Mouse (Mus musculus): ENCODE results near the gene Lyst. TPM values are rescaled to one million over a fixed set of nuclear protein-coding genes. Genes with fewer than 3 reads are reported as not detected.
"Not testable (repeated sequence)": the region's sequence is repeated elsewhere in the genome, so short reads cannot be mapped to it uniquely, and the experiment has no call there.

The Lyst gene
- polyA plus RNA-seq, 1 experiment from 2014 or later: 4.2 TPM

DNA sequence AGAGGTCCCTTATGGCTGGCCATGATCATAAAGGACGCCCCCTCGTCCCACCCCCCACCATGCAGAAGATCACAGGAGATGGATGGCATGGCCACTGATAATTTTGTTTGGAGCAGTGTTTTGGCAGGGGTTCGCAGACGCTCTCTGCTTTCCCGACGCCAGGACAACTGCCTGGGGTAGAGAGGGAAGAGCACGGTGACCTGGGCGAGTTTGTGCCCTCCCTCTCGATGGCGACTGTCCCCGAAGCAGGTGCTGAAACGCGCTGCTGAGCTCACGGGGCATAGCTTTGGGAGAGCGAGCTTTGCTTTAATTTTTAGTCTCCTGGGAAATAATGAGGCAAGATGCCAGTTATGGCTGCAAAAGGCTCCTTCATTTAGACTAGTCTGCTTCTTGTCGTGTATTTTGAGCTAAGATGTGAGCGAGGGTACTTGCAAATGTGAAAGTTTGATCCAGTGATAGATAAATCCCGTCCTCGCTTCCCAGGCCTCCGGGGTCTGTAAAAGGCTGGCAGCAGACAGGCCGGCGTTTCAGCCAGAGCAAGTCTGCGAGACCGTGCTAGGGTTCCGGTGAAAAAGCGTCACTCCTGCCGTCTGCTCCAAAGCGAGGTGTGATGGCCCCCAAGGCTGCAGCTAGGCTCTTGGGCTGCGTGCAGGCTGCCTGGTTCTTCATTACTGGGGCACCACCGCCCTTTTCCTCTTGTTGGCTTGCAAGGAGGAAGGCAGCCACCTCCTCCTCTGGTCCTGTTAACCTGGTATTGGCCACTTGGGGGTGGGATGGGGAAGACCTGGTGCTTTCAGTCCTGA, 195.0 kb downstream of the Lyst start:
- Histone ChIP-seq H3K4me1 (peaks cover 26% of the 10 kb centered on the region), H3K27me3 (peaks cover 47% of the 10 kb centered on the region), H3K36me3 (no peaks in the 10 kb centered on the region), H3K9ac (peak overlapping the region; percentile 67; the same call in 1 of the 2 replicates), H3K4me2 (peak overlapping the region; percentile 97), H3K27ac (no peak overlapping the region), H3K9me3 (no peaks in the 10 kb centered on the region), H3K4me3 (peak overlapping the region; percentile 62)
- 2% methylated on average over 30 of the region's 30 CpGs for WGBS
- no peak for ATAC-seq (ENCODE audit: insufficient number of reproducible peaks, insufficient read depth, low FRiP score, low TSS enrichment, low read depth)

- Histone ChIP-seq H3K9ac (no peak overlapping the region), H3K4me3 (no peak overlapping the region), H3K4me2 (no peak overlapping the region), H3K27ac (no peak overlapping the region), H3K4me1 (peaks cover 26% of the 10 kb centered on the region), H3K27me3 (peaks cover 47% of the 10 kb centered on the region), H3K36me3 (no peaks in the 10 kb centered on the region), H3K9me3 (no peaks in the 10 kb centered on the region)
- no peak for ATAC-seq (ENCODE audit: insufficient number of reproducible peaks, insufficient read depth, low FRiP score, low TSS enrichment, low read depth)
- WGBS: 89% methylated on average over 6 of the region's 6 CpGs
Observed at GRCm38 (mm10) chr13:13786971-13787370, 196.8 kb downstream of the Lyst start.

GRCm38 (mm10) chr13:13788070-13788469, 197.9 kb downstream of the Lyst start:
- no peak for ATAC-seq (ENCODE audit: insufficient number of reproducible peaks, insufficient read depth, low FRiP score, low TSS enrichment, low read depth)
- Histone ChIP-seq H3K9ac (no peak overlapping the region), H3K4me2 (no peak overlapping the region), H3K9me3 (no peaks in the 10 kb centered on the region), H3K4me1 (peaks cover 26% of the 10 kb centered on the region), H3K27me3 (peaks cover 43% of the 10 kb centered on the region), H3K36me3 (no peaks in the 10 kb centered on the region), H3K27ac (no peak overlapping the region), H3K4me3 (no peak overlapping the region)
- 91% methylated on average over 4 of the region's 4 CpGs for WGBS

DNA sequence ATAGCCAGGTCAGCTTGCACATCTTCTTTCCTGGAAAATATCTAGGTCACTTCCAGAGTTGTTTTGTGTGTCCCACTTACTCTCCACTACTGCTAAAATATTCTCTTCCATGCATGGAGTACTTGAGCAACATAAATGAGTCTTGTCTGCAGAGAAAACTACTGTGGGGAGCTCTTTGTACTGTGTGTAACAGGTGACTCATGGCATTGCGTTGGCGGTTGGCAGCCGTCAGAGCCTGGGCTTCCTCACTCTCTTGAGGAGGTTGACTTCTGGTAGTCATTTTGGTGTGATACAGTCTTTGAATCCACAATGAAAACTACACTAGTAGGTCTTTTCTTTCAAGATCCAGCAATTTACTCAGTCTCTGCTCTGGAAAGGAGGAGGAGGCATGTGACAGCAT, 201.8 kb downstream of the Lyst start:
- Histone ChIP-seq H3K4me3 (no peak overlapping the region), H3K27ac (no peak overlapping the region), H3K36me3 (no peaks in the 10 kb centered on the region), H3K9me3 (no peaks in the 10 kb centered on the region), H3K4me1 (no peaks in the 10 kb centered on the region), H3K9ac (no peak overlapping the region), H3K27me3 (peaks cover 6% of the 10 kb centered on the region), H3K4me2 (no peak overlapping the region)
- no peak for ATAC-seq (ENCODE audit: insufficient number of reproducible peaks, insufficient read depth, low FRiP score, low TSS enrichment, low read depth)
- 89% methylated on average over 3 of the region's 3 CpGs for WGBS

GRCm38 (mm10) chr13:13795166-13795832, 205.1 kb downstream of the Lyst start:
- Histone ChIP-seq H3K27me3 (no peaks in the 10 kb centered on the region; the same call in 1 of the 2 replicates), H3K4me3 (no peak overlapping the region), H3K4me1 (no peaks in the 10 kb centered on the region), H3K36me3 (no peaks in the 10 kb centered on the region), H3K4me2 (no peak overlapping the region), H3K27ac (no peak overlapping the region), H3K9ac (no peak overlapping the region), H3K9me3 (no peaks in the 10 kb centered on the region)
- ATAC-seq (ENCODE audit: insufficient number of reproducible peaks, insufficient read depth, low FRiP score, low TSS enrichment, low read depth): no peak
- WGBS: 27% methylated on average over 5 of the region's 5 CpGs

DNA sequence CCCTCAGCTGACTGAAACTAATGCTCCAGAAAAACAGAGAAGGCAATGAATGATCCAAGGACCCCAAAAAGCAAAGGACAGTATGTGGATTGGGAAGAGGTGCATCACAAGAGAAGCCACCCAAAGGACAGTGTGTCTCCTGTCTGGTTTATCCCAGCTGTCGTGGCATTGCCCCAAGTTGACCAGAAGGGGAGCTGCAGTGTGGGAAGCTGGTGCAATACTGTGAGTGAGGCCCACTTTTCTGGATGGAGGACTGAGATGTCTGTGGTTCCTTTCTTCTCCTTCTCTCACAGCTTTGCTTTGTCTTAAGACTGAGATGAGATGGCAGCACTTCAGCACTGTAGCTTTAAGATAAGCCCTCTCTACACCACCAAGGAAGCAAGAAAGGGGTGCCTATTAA, 205.9 kb downstream of the Lyst start:
- H3K27ac ChIP-seq: no peak overlapping the region
- H3K36me3 ChIP-seq: no peaks in the 10 kb centered on the region
- no peak for ATAC-seq (ENCODE audit: insufficient number of reproducible peaks, insufficient read depth, low FRiP score, low TSS enrichment, low read depth)
- H3K4me1 ChIP-seq: no peaks in the 10 kb centered on the region
- H3K9ac ChIP-seq: no peak overlapping the region
- H3K4me3 ChIP-seq: no peak overlapping the region
- no peaks in the 10 kb centered on the region; the same call in 1 of the 2 replicates for H3K27me3 ChIP-seq
- 93% methylated on average over 1 of the region's 1 CpGs for WGBS
- no peaks in the 10 kb centered on the region for H3K9me3 ChIP-seq
- no peak overlapping the region for H3K4me2 ChIP-seq

DNA sequence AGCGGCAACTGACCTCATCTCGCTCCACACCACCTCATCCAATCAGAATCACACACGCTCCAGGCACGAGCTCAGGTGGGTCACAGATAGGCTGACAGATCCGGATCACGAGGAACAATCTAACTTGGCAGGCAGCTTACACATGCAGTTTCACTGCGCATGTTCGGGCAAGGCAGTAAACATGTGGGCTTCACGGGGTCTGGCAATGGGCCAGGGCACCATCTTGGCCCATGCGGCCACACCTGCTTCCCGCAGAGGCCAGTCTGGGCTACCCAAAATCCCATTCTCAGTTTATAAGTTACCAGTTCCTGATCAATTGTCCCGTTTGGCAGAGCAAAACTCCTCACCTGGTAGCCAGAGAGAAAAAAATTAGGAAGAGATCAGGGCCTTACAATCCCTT, 207.6 kb downstream of the Lyst start:
- H3K4me1 ChIP-seq; H3K9me3 ChIP-seq; H3K36me3 ChIP-seq; H3K4me3 ChIP-seq; H3K27me3 ChIP-seq; H3K4me2 ChIP-seq; H3K9ac ChIP-seq; H3K27ac ChIP-seq; ATAC-seq (ENCODE audit: insufficient number of reproducible peaks, insufficient read depth, low FRiP score, low TSS enrichment, low read depth): not testable (repeated sequence)
- WGBS: 93% methylated on average over 12 of the region's 12 CpGs

GRCm38 (mm10) chr13:13798775-13799174, 208.6 kb downstream of the Lyst start:
- no peaks in the 10 kb centered on the region for H3K4me1 ChIP-seq
- H3K9me3 ChIP-seq: no peaks in the 10 kb centered on the region
- no peaks in the 10 kb centered on the region for H3K36me3 ChIP-seq
- no peak for ATAC-seq (ENCODE audit: insufficient number of reproducible peaks, insufficient read depth, low FRiP score, low TSS enrichment, low read depth)
- 80% methylated on average over 8 of the region's 8 CpGs for WGBS
- no peaks in the 10 kb centered on the region for H3K27me3 ChIP-seq
- H3K9ac ChIP-seq: no peak overlapping the region
- no peak overlapping the region for H3K4me2 ChIP-seq
- no peak overlapping the region for H3K27ac ChIP-seq
- no peak overlapping the region for H3K4me3 ChIP-seq

DNA sequence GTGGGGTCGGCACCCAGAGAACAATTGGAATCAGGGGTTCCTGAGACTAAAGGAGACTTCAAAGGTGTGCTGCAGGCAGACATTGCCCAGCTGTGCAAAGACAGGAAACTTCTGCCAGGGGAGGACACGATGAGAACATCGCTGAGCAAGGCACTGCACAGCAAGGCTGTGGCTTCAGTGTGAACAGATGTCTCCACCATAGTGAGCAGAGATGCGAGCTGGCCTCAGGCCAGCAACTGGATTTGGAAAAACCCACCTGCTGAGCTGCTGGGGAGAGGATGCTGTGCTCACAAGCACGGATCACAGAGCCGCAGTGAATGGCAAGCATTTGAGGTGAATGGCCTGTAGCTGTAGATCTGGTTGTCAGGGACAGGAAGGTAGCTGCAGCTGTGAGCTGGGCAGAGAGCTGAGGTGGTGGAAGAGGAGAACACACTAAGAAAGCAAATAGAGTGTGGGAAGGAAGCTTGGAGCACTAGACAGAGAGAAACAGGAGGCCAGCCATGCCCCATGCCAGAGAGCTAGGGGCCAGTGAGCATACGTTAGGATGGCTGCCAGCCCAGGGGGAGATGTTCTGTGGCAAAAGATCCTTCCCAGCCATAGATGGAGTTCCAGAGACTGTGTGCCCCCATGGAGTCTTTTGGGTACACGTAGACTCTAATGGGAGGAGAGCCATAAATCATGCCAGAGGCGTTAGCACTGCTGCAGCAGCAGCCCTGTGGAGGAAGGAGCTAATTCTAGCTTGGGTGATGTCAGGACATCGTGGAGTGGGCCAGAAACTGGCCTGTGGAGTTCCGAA, 218.3 kb downstream of the Lyst start:
- Histone ChIP-seq H3K4me2 (no peak overlapping the region), H3K9me3 (no peaks in the 10 kb centered on the region), H3K36me3 (no peaks in the 10 kb centered on the region), H3K27me3 (no peaks in the 10 kb centered on the region), H3K4me1 (peaks cover 9% of the 10 kb centered on the region; the same call in 1 of the 2 replicates), H3K9ac (no peak overlapping the region), H3K27ac (no peak overlapping the region), H3K4me3 (no peak overlapping the region)
- 36% methylated on average over 11 of the region's 11 CpGs for WGBS
- ATAC-seq (ENCODE audit: insufficient number of reproducible peaks, insufficient read depth, low FRiP score, low TSS enrichment, low read depth): 0 out of 2 replicates have a peak, but pooled peaks have one; percentile 43

GRCm38 (mm10) chr13:13810885-13811284, 220.7 kb downstream of the Lyst start:
- Histone ChIP-seq H3K4me1 (peaks cover 9% of the 10 kb centered on the region; the same call in 1 of the 2 replicates), H3K4me3 (no peak overlapping the region), H3K4me2 (no peak overlapping the region), H3K9ac (no peak overlapping the region), H3K27ac (no peak overlapping the region), H3K36me3 (no peaks in the 10 kb centered on the region), H3K27me3 (no peaks in the 10 kb centered on the region), H3K9me3 (no peaks in the 10 kb centered on the region)
- 83% methylated on average over 7 of the region's 7 CpGs for WGBS
- no peak for ATAC-seq (ENCODE audit: insufficient number of reproducible peaks, insufficient read depth, low FRiP score, low TSS enrichment, low read depth)

DNA sequence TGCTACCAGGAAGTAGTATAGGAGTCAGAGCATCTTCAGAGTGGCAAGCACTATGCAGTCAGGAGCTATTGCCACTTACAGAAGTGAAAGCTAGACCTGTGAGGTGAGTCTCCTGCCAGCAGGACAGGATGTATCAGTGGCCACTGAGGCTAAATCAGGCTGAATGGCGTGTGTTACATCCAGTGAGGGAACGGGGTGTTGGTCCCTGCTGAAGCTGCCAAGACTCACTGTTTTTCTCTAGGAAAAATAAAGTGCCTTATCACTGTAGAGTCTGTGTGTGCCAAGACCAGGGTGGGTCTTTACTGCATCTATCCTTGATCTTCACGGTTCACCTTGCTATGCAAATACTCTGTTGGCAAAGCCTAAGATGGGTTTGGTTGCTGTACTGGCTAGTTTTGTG, 228.5 kb downstream of the Lyst start:
- no peaks in the 10 kb centered on the region for H3K9me3 ChIP-seq
- WGBS: 87% methylated on average over 3 of the region's 3 CpGs
- H3K9ac ChIP-seq: no peak overlapping the region
- H3K4me2 ChIP-seq: no peak overlapping the region
- H3K27me3 ChIP-seq: no peaks in the 10 kb centered on the region
- no peak for ATAC-seq (ENCODE audit: insufficient number of reproducible peaks, insufficient read depth, low FRiP score, low TSS enrichment, low read depth)
- no peaks in the 10 kb centered on the region for H3K36me3 ChIP-seq
- H3K4me3 ChIP-seq: no peak overlapping the region
- no peaks in the 10 kb centered on the region for H3K4me1 ChIP-seq
- H3K27ac ChIP-seq: no peak overlapping the region
